Mouse (Mus musculus): ENCODE results near the gene Efna1. TPM values are rescaled to one million over a fixed set of nuclear protein-coding genes. Genes with fewer than 3 reads are reported as not detected.

Gene Efna1
- total and polyA plus RNA-seq, 2 experiments = 22.1 to 73.1 TPM

DNA sequence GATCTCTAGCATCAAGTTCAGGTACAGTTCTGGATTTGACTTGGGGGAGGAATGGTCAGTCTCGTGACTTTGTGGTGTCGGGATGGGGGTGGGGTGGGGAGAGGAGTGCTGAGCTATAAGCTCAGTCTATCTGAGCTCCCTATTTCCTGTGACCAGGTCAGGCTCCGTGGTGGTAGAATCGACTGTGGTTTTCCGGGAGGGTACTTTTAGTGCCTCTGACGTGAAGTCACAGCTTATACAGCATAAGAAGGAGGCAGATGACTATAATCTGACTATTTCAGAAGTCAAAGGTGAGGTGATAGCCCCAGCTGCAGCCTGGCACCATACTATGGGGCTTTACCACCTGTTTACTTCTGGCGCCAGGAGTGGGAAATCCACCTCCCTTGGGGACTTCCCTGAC is 49.6 kb downstream of the Efna1 start:
- no peak for DNase-seq (ENCODE audit: extremely low read depth, low read depth, low spot score)
- no peaks in the 10 kb centered on the region for H3K79me2 ChIP-seq (ENCODE audit: control insufficient read depth, insufficient read depth, low read length)
- H3K36me3 ChIP-seq (ENCODE audit: control insufficient read depth, insufficient read depth, low read length) = no peaks in the 10 kb centered on the region
- peaks cover 3% of the 10 kb centered on the region; the same call in 1 of the 2 replicates for H3K4me1 ChIP-seq (ENCODE audit: control insufficient read depth, insufficient read depth, low read length)
- H3K27me3 ChIP-seq (ENCODE audit: control insufficient read depth, insufficient read depth, low read length) = 0 out of 2 replicates have a peak, but pooled peaks cover 2% of the 10 kb centered on the region
- no peak overlapping the region for H3K4me3 ChIP-seq (ENCODE audit: insufficient read depth, low read depth, low read length)
- no peak overlapping the region for H3K27ac ChIP-seq (replicated peaks; ENCODE audit: insufficient read depth, low read depth, low read length)
- 67% methylated on average over 7 of the region's 7 CpGs for WGBS
- no peak overlapping the region for H3K9ac ChIP-seq (ENCODE audit: low read depth, low read length)
- TF ChIP-seq POLR2A (IDR thresholded peaks at IDR 0.05; ENCODE audit: extremely low read depth, insufficient read depth, low read length) (no peak), CTCF (IDR thresholded peaks at IDR 0.05; ENCODE audit: low read depth, low read length) (no peak)

DNA sequence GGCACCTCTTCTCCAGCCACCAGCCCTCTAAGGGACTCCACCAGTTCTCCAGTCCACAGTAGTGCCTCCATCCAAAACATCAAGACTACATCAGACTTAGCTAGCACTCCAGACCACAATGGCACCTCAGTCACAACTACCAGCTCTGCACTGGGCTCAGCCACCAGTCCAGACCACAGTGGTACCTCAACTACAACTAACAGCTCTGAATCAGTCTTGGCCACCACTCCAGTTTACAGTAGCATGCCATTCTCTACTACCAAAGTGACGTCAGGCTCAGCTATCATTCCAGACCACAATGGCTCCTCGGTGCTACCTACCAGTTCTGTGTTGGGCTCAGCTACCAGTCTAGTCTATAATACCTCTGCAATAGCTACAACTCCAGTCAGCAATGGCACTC is 50.4 kb downstream of the Efna1 start:
- Histone ChIP-seq H3K27me3 (ENCODE audit: control insufficient read depth, insufficient read depth, low read length) (0 out of 2 replicates have a peak, but pooled peaks cover 2% of the 10 kb centered on the region), H3K4me3 (ENCODE audit: insufficient read depth, low read depth, low read length) (no peak overlapping the region), H3K36me3 (ENCODE audit: control insufficient read depth, insufficient read depth, low read length) (no peaks in the 10 kb centered on the region), H3K9ac (ENCODE audit: low read depth, low read length) (no peak overlapping the region), H3K4me1 (ENCODE audit: control insufficient read depth, insufficient read depth, low read length) (peaks cover 3% of the 10 kb centered on the region; the same call in 1 of the 2 replicates), H3K79me2 (ENCODE audit: control insufficient read depth, insufficient read depth, low read length) (no peaks in the 10 kb centered on the region), H3K27ac (replicated peaks; ENCODE audit: insufficient read depth, low read depth, low read length) (no peak overlapping the region)
- TF ChIP-seq CTCF (IDR thresholded peaks at IDR 0.05; ENCODE audit: low read depth, low read length) = no peak
- TF ChIP-seq POLR2A (IDR thresholded peaks at IDR 0.05; ENCODE audit: extremely low read depth, insufficient read depth, low read length) = no peak
- no peak for DNase-seq (ENCODE audit: extremely low read depth, low read depth, low spot score)
- 84% methylated on average over 2 of the region's 2 CpGs for WGBS

DNA sequence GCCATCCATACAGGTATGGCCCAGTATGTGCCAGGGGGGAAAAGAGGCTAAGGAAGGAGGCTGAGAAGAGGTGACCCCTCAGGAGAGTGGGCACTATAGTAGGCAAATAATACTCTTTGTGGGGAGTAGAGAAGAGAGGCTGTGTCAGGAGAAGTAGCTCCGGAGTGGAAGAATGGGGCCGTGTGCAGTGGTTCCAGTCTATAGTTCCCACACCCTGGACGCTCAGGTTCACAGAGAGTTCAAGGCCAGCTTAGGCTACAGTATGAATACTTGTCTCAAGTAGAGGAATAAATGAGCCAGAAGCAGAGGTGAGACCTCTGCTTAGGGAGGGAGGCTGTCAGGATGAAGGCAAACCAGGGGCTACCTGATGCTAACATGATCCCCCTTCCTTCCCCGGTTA is 51.7 kb downstream of the Efna1 start:
- 83% methylated on average over 4 of the region's 4 CpGs for WGBS
- no peaks in the 10 kb centered on the region for H3K79me2 ChIP-seq (ENCODE audit: control insufficient read depth, insufficient read depth, low read length)
- TF ChIP-seq CTCF (IDR thresholded peaks at IDR 0.05; ENCODE audit: low read depth, low read length) = no peak
- TF ChIP-seq POLR2A (IDR thresholded peaks at IDR 0.05; ENCODE audit: extremely low read depth, insufficient read depth, low read length) = no peak

DNA sequence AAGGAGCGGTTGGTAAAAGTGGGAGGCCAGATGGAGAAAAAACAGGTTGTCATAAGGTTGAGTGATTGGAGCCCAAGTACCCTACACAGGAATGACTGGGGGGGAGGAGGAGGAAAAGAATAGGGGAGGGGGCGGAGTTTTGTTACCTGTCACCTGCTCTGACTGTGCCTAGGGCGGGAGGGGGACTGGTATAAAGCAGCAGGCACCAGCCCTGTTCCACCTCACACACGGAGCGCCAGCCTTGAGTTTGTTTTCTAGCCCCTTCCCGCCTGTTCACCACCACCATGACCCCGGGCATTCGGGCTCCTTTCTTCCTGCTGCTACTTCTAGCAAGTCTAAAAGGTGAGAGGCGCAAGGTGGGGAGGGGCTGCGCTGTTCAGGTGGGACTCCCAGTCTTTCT is 52.1 kb downstream of the Efna1 start, which contains the start of gene Muc1:
Muc1 (plus strand) TSS at position 222 of the 400 bp plus-strand sequence.
- WGBS = 53% methylated on average over 10 of the region's 10 CpGs
- H3K4me3 ChIP-seq (ENCODE audit: insufficient read depth, low read depth, low read length) = peak within 1 kb of the TSS; percentile 53
- H3K36me3 ChIP-seq (ENCODE audit: control insufficient read depth, insufficient read depth, low read length) = no peaks in the 10 kb centered on the region
- H3K27ac ChIP-seq (replicated peaks; ENCODE audit: insufficient read depth, low read depth, low read length) = peak within 1 kb of the TSS; percentile 41; the same call in 1 of the 2 replicates
- no peak for DNase-seq (ENCODE audit: extremely low read depth, low read depth, low spot score)
- TF ChIP-seq CTCF (IDR thresholded peaks at IDR 0.05; ENCODE audit: low read depth, low read length) (no peak), POLR2A (IDR thresholded peaks at IDR 0.05; ENCODE audit: extremely low read depth, insufficient read depth, low read length) (no peak)
- peaks cover 3% of the 10 kb centered on the region; the same call in 1 of the 2 replicates for H3K4me1 ChIP-seq (ENCODE audit: control insufficient read depth, insufficient read depth, low read length)
- 0 out of 2 replicates have a peak, but pooled peaks cover 2% of the 10 kb centered on the region for H3K27me3 ChIP-seq (ENCODE audit: control insufficient read depth, insufficient read depth, low read length)
- peak within 1 kb of the TSS; percentile 64 for H3K9ac ChIP-seq (ENCODE audit: low read depth, low read length)
- H3K79me2 ChIP-seq (ENCODE audit: control insufficient read depth, insufficient read depth, low read length) = no peaks in the 10 kb centered on the region

More for the DNA sequence above, 51.7 kb downstream of the Efna1 start:
- Histone ChIP-seq H3K27me3 (ENCODE audit: control insufficient read depth, insufficient read depth, low read length) (0 out of 2 replicates have a peak, but pooled peaks cover 2% of the 10 kb centered on the region), H3K4me3 (ENCODE audit: insufficient read depth, low read depth, low read length) (no peak overlapping the region), H3K36me3 (ENCODE audit: control insufficient read depth, insufficient read depth, low read length) (no peaks in the 10 kb centered on the region), H3K9ac (ENCODE audit: low read depth, low read length) (no peak overlapping the region), H3K27ac (replicated peaks; ENCODE audit: insufficient read depth, low read depth, low read length) (no peak overlapping the region), H3K4me1 (ENCODE audit: control insufficient read depth, insufficient read depth, low read length) (peaks cover 3% of the 10 kb centered on the region; the same call in 1 of the 2 replicates)
- DNase-seq (ENCODE audit: extremely low read depth, low read depth, low spot score) = no peak

DNA sequence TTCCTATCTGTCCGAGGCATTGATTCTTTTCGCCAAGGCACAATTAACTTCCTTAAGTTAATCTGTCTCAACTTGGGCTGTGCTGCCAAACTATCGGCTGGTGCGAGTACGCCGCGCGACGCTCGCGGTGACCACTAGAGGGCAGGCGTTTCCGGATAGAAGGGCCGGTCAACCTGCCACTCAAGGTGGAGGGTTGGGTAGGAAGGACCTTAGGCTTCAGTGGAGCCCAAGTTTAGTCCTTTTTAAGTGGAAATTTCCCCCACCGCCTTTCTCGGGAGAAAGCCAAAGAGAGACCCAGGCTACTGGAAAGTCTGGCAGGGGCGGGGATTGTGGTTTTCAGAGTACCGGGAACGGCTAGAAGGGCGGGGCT is 52.8 kb downstream of the Efna1 start:
- WGBS = under 1% methylated on average over 20 of the region's 20 CpGs
- H3K4me3 ChIP-seq (ENCODE audit: insufficient read depth, low read depth, low read length) = peak overlapping the region; percentile 53
- peak; percentile 55 for DNase-seq (ENCODE audit: extremely low read depth, low read depth, low spot score)
- 0 out of 2 replicates have a peak, but pooled peaks cover 2% of the 10 kb centered on the region for H3K27me3 ChIP-seq (ENCODE audit: control insufficient read depth, insufficient read depth, low read length)
- H3K27ac ChIP-seq (replicated peaks; ENCODE audit: insufficient read depth, low read depth, low read length) = peak overlapping the region; percentile 41; the same call in 1 of the 2 replicates
- no peak for TF ChIP-seq POLR2A (IDR thresholded peaks at IDR 0.05; ENCODE audit: extremely low read depth, insufficient read depth, low read length)
- peak; percentile 93 for TF ChIP-seq CTCF (IDR thresholded peaks at IDR 0.05; ENCODE audit: low read depth, low read length)
- H3K79me2 ChIP-seq (ENCODE audit: control insufficient read depth, insufficient read depth, low read length) = no peaks in the 10 kb centered on the region
- H3K4me1 ChIP-seq (ENCODE audit: control insufficient read depth, insufficient read depth, low read length) = peaks cover 3% of the 10 kb centered on the region; the same call in 1 of the 2 replicates
- H3K36me3 ChIP-seq (ENCODE audit: control insufficient read depth, insufficient read depth, low read length) = no peaks in the 10 kb centered on the region
- peak overlapping the region; percentile 64 for H3K9ac ChIP-seq (ENCODE audit: low read depth, low read length)
